Mouse (Mus musculus): ENCODE results near the gene Hist1h2bj. TPM values are rescaled to one million over a fixed set of nuclear protein-coding genes. Genes with fewer than 3 reads are reported as not detected.

Gene Hist1h2bj
- polyA plus RNA-seq, 1 experiment from 2014 or later: 19.9 TPM

GRCm38 (mm10) chr13:22021581-22021980, 21.4 kb upstream of the Hist1h2bj start:
- no peak overlapping the region for H3K27ac ChIP-seq (replicated peaks; ENCODE audit: low read depth, low read length)

GRCm38 (mm10) chr13:22022241-22022640, 20.8 kb upstream of the Hist1h2bj start:
- ATAC-seq (ENCODE audit: insufficient number of reproducible peaks, low FRiP score, low TSS enrichment, low read depth) (peak; percentile 48; the same call in 1 of the 2 replicates), DNase-seq (ENCODE audit: low spot score) (peak; percentile 89)
- no peaks in the 10 kb centered on the region for H3K36me3 ChIP-seq (ENCODE audit: control insufficient read depth, insufficient read depth, low read length)
- 0 out of 2 replicates have a peak, but pooled peaks cover 2% of the 10 kb centered on the region for H3K4me1 ChIP-seq (ENCODE audit: control insufficient read depth, insufficient read depth, low read length)
- under 1% methylated on average over 9 of the region's 9 CpGs for WGBS
- H3K9ac ChIP-seq (ENCODE audit: low read length): no peak overlapping the region
- peak overlapping the region; percentile 49 for H3K4me2 ChIP-seq (ENCODE audit: low read depth, severe bottlenecking)
- H3K4me3 ChIP-seq (ENCODE audit: low read depth, low read length): peak overlapping the region; percentile 35
- H3K27me3 ChIP-seq (ENCODE audit: control insufficient read depth, insufficient read depth, low read length): peaks cover 13% of the 10 kb centered on the region; the same call in 1 of the 2 replicates
- H3K27ac ChIP-seq (replicated peaks; ENCODE audit: low read depth, low read length): no peak overlapping the region
- no peaks in the 10 kb centered on the region for H3K9me3 ChIP-seq (ENCODE audit: control insufficient read depth, low read length)

More at GRCm38 (mm10) chr13:22021581-22021980, 21.4 kb upstream of the Hist1h2bj start:
- Histone ChIP-seq H3K36me3 (ENCODE audit: control insufficient read depth, insufficient read depth, low read length) (no peaks in the 10 kb centered on the region), H3K9ac (ENCODE audit: low read length) (no peak overlapping the region), H3K9me3 (ENCODE audit: control insufficient read depth, low read length) (no peaks in the 10 kb centered on the region), H3K27me3 (ENCODE audit: control insufficient read depth, insufficient read depth, low read length) (peaks cover 13% of the 10 kb centered on the region; the same call in 1 of the 2 replicates), H3K4me1 (ENCODE audit: control insufficient read depth, insufficient read depth, low read length) (0 out of 2 replicates have a peak, but pooled peaks cover 2% of the 10 kb centered on the region), H3K4me3 (ENCODE audit: low read depth, low read length) (peak overlapping the region; percentile 35), H3K4me2 (ENCODE audit: low read depth, severe bottlenecking) (peak overlapping the region; percentile 49)
- ATAC-seq (ENCODE audit: insufficient number of reproducible peaks, low FRiP score, low TSS enrichment, low read depth) (peak; percentile 11; the same call in 1 of the 2 replicates), DNase-seq (ENCODE audit: low spot score) (no peak)
- WGBS: under 1% methylated on average over 11 of the region's 11 CpGs

GRCm38 (mm10) chr13:22026058-22027031, 16.7 kb upstream of the Hist1h2bj start:
- Histone ChIP-seq H3K9me3 (ENCODE audit: control insufficient read depth, low read length) (no peaks in the 10 kb centered on the region), H3K4me1 (ENCODE audit: control insufficient read depth, insufficient read depth, low read length) (no peaks in the 10 kb centered on the region), H3K27ac (replicated peaks; ENCODE audit: low read depth, low read length) (no peak overlapping the region; the same call in 1 of the 2 replicates), H3K36me3 (ENCODE audit: control insufficient read depth, insufficient read depth, low read length) (no peaks in the 10 kb centered on the region), H3K9ac (ENCODE audit: low read length) (peak overlapping the region; percentile 37; the same call in 1 of the 2 replicates), H3K27me3 (ENCODE audit: control insufficient read depth, insufficient read depth, low read length) (no peaks in the 10 kb centered on the region), H3K4me2 (ENCODE audit: low read depth, severe bottlenecking) (peak overlapping the region; percentile 60), H3K4me3 (ENCODE audit: low read depth, low read length) (peak overlapping the region; percentile 50)
- DNase-seq (ENCODE audit: low spot score): peak; percentile 98
- 0 out of 2 replicates have a peak, but pooled peaks have one; percentile 55 for ATAC-seq (ENCODE audit: insufficient number of reproducible peaks, low FRiP score, low TSS enrichment, low read depth)
- WGBS: 2% methylated on average over 35 of the region's 35 CpGs

GRCm38 (mm10) chr13:22028673-22029460, 14.1 kb upstream of the Hist1h2bj start:
- peak overlapping the region; percentile 47 for H3K9ac ChIP-seq (ENCODE audit: low read length)
- DNase-seq (ENCODE audit: low spot score) (peak; percentile 99), ATAC-seq (ENCODE audit: insufficient number of reproducible peaks, low FRiP score, low TSS enrichment, low read depth) (peak; percentile 80)
- 0 out of 2 replicates have a peak overlapping the region, but pooled peaks have one; percentile 64 for H3K27ac ChIP-seq (replicated peaks; ENCODE audit: low read depth, low read length)
- H3K4me3 ChIP-seq (ENCODE audit: low read depth, low read length): peak overlapping the region; percentile 39
- no peaks in the 10 kb centered on the region for H3K4me1 ChIP-seq (ENCODE audit: control insufficient read depth, insufficient read depth, low read length)
- H3K27me3 ChIP-seq (ENCODE audit: control insufficient read depth, insufficient read depth, low read length): no peaks in the 10 kb centered on the region
- WGBS: under 1% methylated on average over 40 of the region's 40 CpGs
- H3K4me2 ChIP-seq (ENCODE audit: low read depth, severe bottlenecking): peak overlapping the region; percentile 54
- H3K9me3 ChIP-seq (ENCODE audit: control insufficient read depth, low read length): no peaks in the 10 kb centered on the region
- no peaks in the 10 kb centered on the region for H3K36me3 ChIP-seq (ENCODE audit: control insufficient read depth, insufficient read depth, low read length)

- no peaks in the 10 kb centered on the region for H3K4me1 ChIP-seq (ENCODE audit: control insufficient read depth, insufficient read depth, low read length)
- no peak overlapping the region for H3K4me2 ChIP-seq (ENCODE audit: low read depth, severe bottlenecking)
- no peak overlapping the region for H3K27ac ChIP-seq (replicated peaks; ENCODE audit: low read depth, low read length)
- ATAC-seq (ENCODE audit: insufficient number of reproducible peaks, low FRiP score, low TSS enrichment, low read depth) (no peak), DNase-seq (ENCODE audit: low spot score) (peak; percentile 66)
- no peaks in the 10 kb centered on the region for H3K36me3 ChIP-seq (ENCODE audit: control insufficient read depth, insufficient read depth, low read length)
- no peaks in the 10 kb centered on the region for H3K9me3 ChIP-seq (ENCODE audit: control insufficient read depth, low read length)
- WGBS: 35% methylated on average over 8 of the region's 8 CpGs
- no peaks in the 10 kb centered on the region for H3K27me3 ChIP-seq (ENCODE audit: control insufficient read depth, insufficient read depth, low read length)
- H3K4me3 ChIP-seq (ENCODE audit: low read depth, low read length): no peak overlapping the region
- no peak overlapping the region for H3K9ac ChIP-seq (ENCODE audit: low read length)
These were observed 13.1 kb upstream of the Hist1h2bj start for GRCm38 (mm10) chr13:22029928-22030327.

- no peak for ATAC-seq (ENCODE audit: insufficient number of reproducible peaks, low FRiP score, low TSS enrichment, low read depth)
- WGBS: 19% methylated on average over 4 of the region's 4 CpGs
- Histone ChIP-seq H3K9me3 (ENCODE audit: control insufficient read depth, low read length) (no peaks in the 10 kb centered on the region), H3K4me2 (ENCODE audit: low read depth, severe bottlenecking) (no peak overlapping the region), H3K4me3 (ENCODE audit: low read depth, low read length) (no peak overlapping the region), H3K4me1 (ENCODE audit: control insufficient read depth, insufficient read depth, low read length) (no peaks in the 10 kb centered on the region), H3K27me3 (ENCODE audit: control insufficient read depth, insufficient read depth, low read length) (no peaks in the 10 kb centered on the region), H3K36me3 (ENCODE audit: control insufficient read depth, insufficient read depth, low read length) (no peaks in the 10 kb centered on the region), H3K27ac (replicated peaks; ENCODE audit: low read depth, low read length) (no peak overlapping the region), H3K9ac (ENCODE audit: low read length) (no peak overlapping the region)
- DNase-seq (ENCODE audit: low spot score): no peak
These were observed 12.5 kb upstream of the Hist1h2bj start for GRCm38 (mm10) chr13:22030493-22030892.

- DNase-seq (ENCODE audit: low spot score) (peak; percentile 36), ATAC-seq (ENCODE audit: insufficient number of reproducible peaks, low FRiP score, low TSS enrichment, low read depth) (no peak)
- no peaks in the 10 kb centered on the region for H3K36me3 ChIP-seq (ENCODE audit: control insufficient read depth, insufficient read depth, low read length)
- WGBS: 55% methylated on average over 5 of the region's 5 CpGs
- H3K4me3 ChIP-seq (ENCODE audit: low read depth, low read length): peak overlapping the region; percentile 37
- H3K9ac ChIP-seq (ENCODE audit: low read length): peak overlapping the region; percentile 22; the same call in 1 of the 2 replicates
- peak overlapping the region; percentile 96 for H3K27ac ChIP-seq (replicated peaks; ENCODE audit: low read depth, low read length)
- H3K4me1 ChIP-seq (ENCODE audit: control insufficient read depth, insufficient read depth, low read length): peaks cover 7% of the 10 kb centered on the region
- H3K9me3 ChIP-seq (ENCODE audit: control insufficient read depth, low read length): no peaks in the 10 kb centered on the region
- H3K4me2 ChIP-seq (ENCODE audit: low read depth, severe bottlenecking): peak overlapping the region; percentile 54
- no peaks in the 10 kb centered on the region for H3K27me3 ChIP-seq (ENCODE audit: control insufficient read depth, insufficient read depth, low read length)
These were observed 9.1 kb upstream of the Hist1h2bj start for GRCm38 (mm10) chr13:22033741-22034442.
